Mouse (Mus musculus) heart, adult 2 months (tissue): ENCODE measurements around the gene Irf8. TPM values are rescaled to one million over a fixed set of nuclear protein-coding genes. Genes with fewer than 3 reads are reported as not detected.
A peak's percentile ranks its signal among the peaks of the same experiment; 100 is the strongest.
"Not testable (repeated sequence)": the region's sequence is repeated elsewhere in the genome, so short reads cannot be mapped to it uniquely, and the experiment has no call there.

ENCODE experiments used
- DNase-seq, 2 experiments: peaks; one replicate each; pipeline ENCODE4 v3.0.0; 2021
- H3K27ac ChIP-seq: fragments of 200-600 bp; 2 replicates; pipeline ENCODE4 v1.8.1; 2022
- H3K27me3 ChIP-seq: fragments of 200-500 bp; 2 replicates; pipeline ENCODE4 v1.6.1; 2012; ENCODE audit warnings: mild to moderate bottlenecking, low read length, inconsistent platforms, mixed read lengths; ENCODE audit not compliant: control insufficient read depth, insufficient read depth
- H3K36me3 ChIP-seq: fragments of 200-500 bp; 2 replicates; pipeline ENCODE4 v1.6.1; 2012; ENCODE audit warnings: low read length, inconsistent platforms; ENCODE audit not compliant: control insufficient read depth, insufficient read depth
- H3K4me1 ChIP-seq: fragments of 200-500 bp; 2 replicates; pipeline ENCODE4 v1.6.1; 2011; ENCODE audit warnings: low read length; ENCODE audit not compliant: control insufficient read depth, insufficient read depth
- H3K4me3 ChIP-seq: fragments of 200-600 bp; 2 replicates; pipeline ENCODE4 v1.8.1; 2022
- H3K79me2 ChIP-seq: fragments of 200-500 bp; replicated peaks from 2 replicates; pipeline ENCODE4 v1.6.1; 2012; ENCODE audit warnings: mild to moderate bottlenecking, inconsistent platforms, low read length, moderate library complexity, mixed read lengths; ENCODE audit not compliant: control insufficient read depth, insufficient read depth
- H3K9ac ChIP-seq: fragments of 200-500 bp; 2 replicates; pipeline ENCODE4 v1.6.1; 2012; ENCODE audit warnings: low read depth, mild to moderate bottlenecking, control low read depth, inconsistent platforms, low read length, mixed read lengths
- CTCF ChIP-seq: fragments of 200-600 bp; IDR thresholded peaks from 2 replicates; pipeline ENCODE4 v1.8.1; 2022; ENCODE audit warnings: antibody characterized with exemption, mild to moderate bottlenecking, moderate library complexity
- EP300 ChIP-seq: fragments of 200-500 bp; IDR thresholded peaks from 2 replicates; pipeline ENCODE4 v1.6.1; 2011; ENCODE audit warnings: low read depth, low read length, control low read depth; ENCODE audit not compliant: insufficient read depth
- POLR2A ChIP-seq: fragments of 200-500 bp; IDR thresholded peaks from 2 replicates; pipeline ENCODE4 v1.6.1; 2011; ENCODE audit warnings: mild to moderate bottlenecking, low read depth, low read length, control low read depth; ENCODE audit not compliant: insufficient read depth
- WGBS: fragments of 180-500 bp; shearing (Covaris S2); methylation state at CpG from one replicate; pipeline ENCODE4 v1.1.7; 2018; 5-methylcytosine and 5-hydroxymethylcytosine counted together
- intact Hi-C: fragments of 180-260 bp; cut with DNase I; formaldehyde crosslinking; loops from one replicate; pipeline ENCODE4 v1.15.1; 2025
- polyA plus RNA-seq: library from polyadenylated mRNA; depleted of rRNA; stranded (reverse); fragments of >200 nt; gene quantifications from 2 replicates; pipeline ENCODE4 v1.2.3, GENCODE M21; 2012; rRNA removed
- total RNA-seq, 2 experiments: library from RNA; stranded (reverse); gene quantifications; 2 replicates each; pipeline ENCODE4 v1.2.3; 2021

Gene Irf8
- total and polyA plus RNA-seq, 3 experiments: 3.6 to 4.9 (median 3.8) TPM

GRCm38 (mm10) chr8:120797019-120797727, 61.0 kb downstream of the Irf8 start:
- WGBS: 71% methylated on average over 9 of the region's 9 CpGs
- intact Hi-C loops: loop anchor here (5.0 kb wide), 1 partner anchor 60 kb away; the partner anchor contains the start of gene Irf8

GRCm38 (mm10) chr8:120800308-120800865, 64.2 kb downstream of the Irf8 start:
- TF ChIP-seq POLR2A (no peak), CTCF (peak; percentile 82), EP300 (no peak)

More at GRCm38 (mm10) chr8:120797019-120797727, 61.0 kb downstream of the Irf8 start:
- Histone ChIP-seq H3K27ac (no peak overlapping the region), H3K27me3 (no peaks in the 10 kb centered on the region; the same call in 1 of the 2 replicates), H3K9ac (no peak overlapping the region), H3K79me2 (no peaks in the 10 kb centered on the region), H3K36me3 (no peaks in the 10 kb centered on the region), H3K4me1 (no peaks in the 10 kb centered on the region), H3K4me3 (no peak overlapping the region)
- TF ChIP-seq CTCF (no peak), EP300 (no peak), POLR2A (no peak)
- no peak for DNase-seq

GRCm38 (mm10) chr8:120803661-120804375, 67.7 kb downstream of the Irf8 start:
- H3K36me3 ChIP-seq, H3K79me2 ChIP-seq, H3K9ac ChIP-seq, H3K27ac ChIP-seq, intact Hi-C loops, DNase-seq, H3K27me3 ChIP-seq, H3K4me1 ChIP-seq, H3K4me3 ChIP-seq: not testable (repeated sequence)
- WGBS: 74% methylated on average over 6 of the region's 6 CpGs

More at GRCm38 (mm10) chr8:120800308-120800865, 64.2 kb downstream of the Irf8 start:
- Histone ChIP-seq H3K4me3 (no peak overlapping the region), H3K4me1 (no peaks in the 10 kb centered on the region), H3K9ac (no peak overlapping the region), H3K27me3 (no peaks in the 10 kb centered on the region; the same call in 1 of the 2 replicates), H3K36me3 (no peaks in the 10 kb centered on the region), H3K79me2 (no peaks in the 10 kb centered on the region), H3K27ac (no peak overlapping the region)
- WGBS: 10% methylated on average over 17 of the region's 17 CpGs
- peak; percentile 36 to 75 for DNase-seq
- intact Hi-C loops: no loop called here

GRCm38 (mm10) chr8:120804741-120805140, 68.6 kb downstream of the Irf8 start:
- no peaks in the 10 kb centered on the region; the same call in 1 of the 2 replicates for H3K27me3 ChIP-seq
- WGBS: 60% methylated on average over 3 of the region's 3 CpGs
- DNase-seq: no peak
- H3K36me3 ChIP-seq: no peaks in the 10 kb centered on the region
- H3K4me3 ChIP-seq: no peak overlapping the region
- no peak for TF ChIP-seq EP300
- no peak for TF ChIP-seq CTCF
- TF ChIP-seq POLR2A: no peak
- intact Hi-C loops: no loop called here
- H3K4me1 ChIP-seq: peaks cover 3% of the 10 kb centered on the region
- H3K79me2 ChIP-seq: no peaks in the 10 kb centered on the region
- no peak overlapping the region for H3K27ac ChIP-seq
- no peak overlapping the region for H3K9ac ChIP-seq

Other genes with a start within 250 kb of the Irf8 start
- 1 to 10 TPM; 1.1 to 1.5 TPM for gene Gins2, start 147.1 kb upstream of the Irf8 start, total RNA-seq
- gene Gins2, start 147.1 kb upstream of the Irf8 start, polyA plus RNA-seq: 1.3 and 1.4 TPM in 2 replicates
- gene 1190005I06Rik, start 88.7 kb upstream of the Irf8 start, total RNA-seq: 1 to 10 TPM; 3.9 to 5.3 TPM
- 3.0 and 6.0 TPM in 2 replicates for gene 1190005I06Rik, start 88.7 kb upstream of the Irf8 start, polyA plus RNA-seq
- not detected for gene Gm27021, start 68.3 kb upstream of the Irf8 start, total RNA-seq
- gene Gm27021, start 68.3 kb upstream of the Irf8 start, polyA plus RNA-seq: not detected in 2 replicates
- 1,000 to 10,000 TPM; 4,113 to 4,965 TPM for gene Cox4i1, start 68.1 kb upstream of the Irf8 start, total RNA-seq
- 4,656 and 4,851 TPM in 2 replicates for gene Cox4i1, start 68.1 kb upstream of the Irf8 start, polyA plus RNA-seq
- 10 to 100 TPM; 42.2 to 46.3 TPM for gene Emc8, start 67.8 kb upstream of the Irf8 start, total RNA-seq
- gene Emc8, start 67.8 kb upstream of the Irf8 start, polyA plus RNA-seq: 34.1 and 36.9 TPM in 2 replicates